Mouse (Mus musculus) thymus, postnatal 4 days (tissue): ENCODE results near the gene Mllt6.
"Not testable (repeated sequence)": the region's sequence is repeated elsewhere in the genome, so short reads cannot be mapped to it uniquely, and the experiment has no call there.

Source experiments
- DNase-seq: peaks from one replicate; pipeline ENCODE4 v3.0.0; 2021

Mllt6 gene

DNA sequence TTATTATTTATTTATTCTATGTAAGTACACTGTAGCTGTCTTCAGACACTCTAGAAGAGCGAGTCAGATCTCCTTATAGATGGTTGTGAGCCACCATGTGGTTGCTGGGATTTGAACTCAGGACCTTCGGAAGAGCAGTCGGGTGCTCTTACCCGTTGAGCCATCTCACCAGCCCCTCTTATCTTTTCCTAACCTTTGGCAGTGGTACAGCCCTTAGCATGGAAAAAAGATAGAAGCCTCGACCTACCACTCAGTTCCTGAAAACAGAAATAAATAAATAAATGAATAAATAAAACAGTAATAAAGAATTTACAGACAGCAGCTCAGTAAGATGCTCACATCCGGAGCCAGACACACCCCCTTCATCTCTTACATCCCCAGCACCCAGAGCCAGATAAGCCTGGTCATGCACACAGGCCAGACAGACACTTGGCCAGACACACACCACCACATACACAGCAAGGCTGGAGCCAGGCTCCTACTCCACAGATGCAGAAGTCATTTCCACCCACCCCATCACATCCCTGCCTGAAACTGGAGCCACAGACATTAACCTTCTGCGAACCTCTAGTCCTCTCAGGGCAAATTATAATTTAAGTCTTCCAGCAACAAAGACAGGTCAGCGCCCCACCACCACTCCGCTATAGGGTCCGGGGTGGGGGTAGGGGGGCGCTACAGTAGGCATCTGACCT lies 34.1 kb downstream of the Mllt6 start:
- DNase-seq = no peak

DNA sequence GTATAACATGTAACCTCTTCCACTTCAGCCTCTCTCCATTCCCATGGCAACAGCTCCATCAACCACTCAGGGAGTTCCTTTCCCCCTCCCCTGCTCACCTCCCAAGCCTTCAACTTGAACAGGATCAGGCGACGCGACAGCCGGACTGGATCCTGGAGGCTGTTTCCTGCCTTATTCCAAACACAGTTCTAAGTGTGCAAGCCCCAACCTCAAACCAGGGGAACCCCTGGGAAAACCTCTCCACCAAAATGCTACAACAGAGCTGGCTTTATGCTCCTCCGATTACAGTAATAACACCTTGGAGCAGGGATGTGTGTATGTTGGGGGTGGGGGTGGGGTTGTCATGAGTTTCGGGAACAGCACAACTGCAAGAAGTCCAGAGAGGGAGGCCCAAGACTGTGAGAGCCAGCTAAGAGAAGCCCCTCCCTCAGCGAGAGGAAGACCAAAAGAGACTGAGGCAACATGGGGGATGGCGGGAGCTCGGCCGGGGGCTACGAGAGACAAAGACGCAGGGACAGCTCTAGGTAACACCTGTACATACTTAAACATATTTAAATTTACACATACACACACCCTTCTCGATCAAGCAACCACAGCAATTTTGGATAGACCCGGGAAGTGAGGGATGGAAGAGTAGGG lies 34.8 kb downstream of the Mllt6 start:
- DNase-seq = no peak

- peak; percentile 76 for DNase-seq
These were observed 35.8 kb downstream of the Mllt6 start for GRCm38 (mm10) chr11:97698741-97699611.

DNA sequence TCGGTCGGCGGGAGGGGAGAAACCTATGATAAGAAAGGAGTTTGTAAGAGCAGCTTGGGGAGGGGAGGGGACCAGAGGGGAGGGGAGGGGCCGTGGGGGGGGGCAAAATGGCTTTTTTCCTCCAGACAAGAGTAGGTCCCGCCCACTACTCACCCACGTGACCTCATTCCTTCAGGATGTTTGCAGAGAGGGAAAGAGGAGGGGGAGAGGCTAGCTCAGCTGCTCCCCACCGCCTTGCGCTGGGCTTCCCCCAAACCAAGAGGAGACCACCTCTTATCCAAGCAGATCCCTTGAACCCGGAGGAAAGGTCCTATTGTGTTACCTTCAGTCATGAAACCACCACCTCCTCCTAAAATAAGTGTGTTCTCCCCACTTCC lies 36.4 kb downstream of the Mllt6 start:
- DNase-seq = peak; percentile 51

GRCm38 (mm10) chr11:97700003-97700745 lies 37.0 kb downstream of the Mllt6 start, which contains the start of gene Pcgf2:
Pcgf2 (minus strand) TSS chr11:97700497.
- DNase-seq = peak; percentile 68

- no peak for DNase-seq
These were observed 37.7 kb downstream of the Mllt6 start for GRCm38 (mm10) chr11:97700746-97701580.

GRCm38 (mm10) chr11:97701581-97702392 lies 38.6 kb downstream of the Mllt6 start:
- no peak for DNase-seq

DNA sequence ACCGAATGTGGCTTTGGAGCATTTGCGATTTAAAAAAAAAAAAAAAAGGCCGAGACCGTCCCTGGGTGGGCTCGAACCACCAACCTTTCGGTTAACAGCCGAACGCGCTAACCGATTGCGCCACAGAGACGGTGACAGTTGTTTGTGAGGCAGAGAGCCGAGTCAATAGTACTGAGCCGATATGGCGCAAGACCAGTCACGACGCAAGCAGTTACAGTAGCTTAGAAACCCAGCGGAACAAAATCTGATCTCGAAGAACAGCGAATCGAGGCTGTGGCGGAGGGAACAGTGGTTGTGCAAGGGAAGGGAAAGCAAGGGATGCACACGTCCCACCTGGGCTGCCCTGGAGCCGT lies 39.2 kb downstream of the Mllt6 start:
- DNase-seq = peak; percentile 92

GRCm38 (mm10) chr11:97703039-97703826 lies 40.0 kb downstream of the Mllt6 start, which contains the start of gene Psmb3:
Psmb3 (plus strand) TSS chr11:97703399.
- peak; percentile 95 for DNase-seq

- not testable (repeated sequence) for DNase-seq
These were observed 46.9 kb downstream of the Mllt6 start for GRCm38 (mm10) chr11:97710067-97710466.

- peak; percentile 40 for DNase-seq
These were observed 48.1 kb downstream of the Mllt6 start for GRCm38 (mm10) chr11:97711200-97711900.

DNA sequence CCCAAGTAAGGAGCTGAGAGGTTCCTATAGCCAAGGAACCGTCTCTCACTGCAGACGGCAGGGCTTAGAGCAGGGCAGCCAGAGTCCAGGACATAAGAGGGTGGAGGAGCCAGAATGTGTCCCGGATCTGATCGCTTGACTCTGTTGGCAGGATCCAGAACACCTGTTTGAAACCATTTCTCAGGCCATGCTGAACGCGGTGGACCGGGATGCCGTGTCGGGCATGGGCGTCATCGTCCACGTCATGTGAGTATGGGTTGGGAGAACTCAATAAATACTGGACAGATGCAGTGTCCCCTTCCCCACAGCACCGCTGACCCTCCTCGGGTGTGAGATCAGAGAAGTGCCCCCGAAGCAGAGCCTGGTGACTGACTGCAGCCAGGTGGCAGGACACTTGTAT lies 49.1 kb downstream of the Mllt6 start:
- no peak for DNase-seq

GRCm38 (mm10) chr11:97713896-97714295 lies 50.7 kb downstream of the Mllt6 start:
- no peak for DNase-seq

DNA sequence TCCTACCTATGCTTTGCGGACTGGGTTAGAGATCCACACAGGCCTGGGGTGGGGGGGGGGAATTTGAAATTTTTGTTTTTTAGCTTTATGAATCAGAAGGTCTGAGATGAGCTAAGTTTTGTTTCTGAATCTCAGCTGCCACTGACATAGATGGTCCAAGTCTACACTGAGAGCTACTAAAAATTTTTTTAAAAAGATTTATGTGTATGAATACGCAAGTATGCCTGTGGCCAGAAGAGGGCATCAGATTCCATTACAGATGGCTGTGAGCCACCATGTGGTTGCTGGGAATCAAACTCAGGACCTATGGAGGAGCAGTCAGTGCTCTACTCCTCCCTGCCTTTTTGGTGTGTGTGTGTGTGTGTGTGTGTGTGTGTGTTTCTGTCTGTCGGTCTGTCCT lies 51.1 kb downstream of the Mllt6 start:
- no peak for DNase-seq

DNA sequence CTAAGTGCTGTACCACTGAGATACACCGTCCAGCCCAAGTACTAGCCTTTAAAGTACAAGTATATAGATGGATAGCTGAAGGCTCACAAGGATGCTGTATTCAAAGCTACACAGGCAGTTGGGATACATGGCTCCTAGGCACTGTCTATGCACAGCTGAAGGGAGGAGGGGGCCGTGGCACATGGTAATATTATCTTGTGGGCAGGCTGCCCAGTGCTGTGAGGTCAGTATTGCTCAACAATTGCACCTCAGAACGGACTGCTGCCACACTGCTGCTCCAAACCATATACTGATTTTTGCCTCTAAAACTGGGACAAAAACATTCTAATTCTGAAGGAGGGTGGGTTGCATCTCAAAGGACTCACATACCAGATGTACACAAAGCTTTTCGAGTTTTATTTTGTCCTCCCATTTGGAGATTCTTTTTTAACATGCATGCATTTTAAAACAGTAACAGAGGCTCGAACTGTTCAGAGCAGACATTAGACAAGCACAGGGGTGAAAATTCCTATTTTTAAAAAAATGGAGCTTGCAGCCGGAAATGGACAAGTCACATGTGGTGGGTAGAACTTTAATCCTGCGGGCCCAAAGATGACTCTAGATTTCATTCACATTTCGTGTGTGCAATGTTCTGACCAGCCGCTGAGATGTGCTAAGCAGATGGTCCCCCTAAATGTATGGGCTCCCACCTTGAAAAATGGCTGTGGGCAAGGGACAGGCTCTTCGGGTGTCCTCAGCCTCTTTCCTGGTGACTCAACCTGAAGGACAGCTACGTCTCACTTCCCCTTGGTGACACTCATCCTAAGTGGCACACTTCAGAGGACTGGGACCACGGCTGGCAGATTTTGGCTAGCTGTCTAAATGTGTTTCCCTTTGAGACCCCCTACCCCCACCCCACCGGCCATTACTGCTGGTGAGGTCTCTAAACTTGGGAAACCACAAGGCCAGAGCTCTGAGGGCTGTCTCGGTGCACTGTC lies 51.9 kb downstream of the Mllt6 start:
- no peak for DNase-seq

GRCm38 (mm10) chr11:97716021-97716420 lies 52.8 kb downstream of the Mllt6 start:
- DNase-seq = no peak

DNA sequence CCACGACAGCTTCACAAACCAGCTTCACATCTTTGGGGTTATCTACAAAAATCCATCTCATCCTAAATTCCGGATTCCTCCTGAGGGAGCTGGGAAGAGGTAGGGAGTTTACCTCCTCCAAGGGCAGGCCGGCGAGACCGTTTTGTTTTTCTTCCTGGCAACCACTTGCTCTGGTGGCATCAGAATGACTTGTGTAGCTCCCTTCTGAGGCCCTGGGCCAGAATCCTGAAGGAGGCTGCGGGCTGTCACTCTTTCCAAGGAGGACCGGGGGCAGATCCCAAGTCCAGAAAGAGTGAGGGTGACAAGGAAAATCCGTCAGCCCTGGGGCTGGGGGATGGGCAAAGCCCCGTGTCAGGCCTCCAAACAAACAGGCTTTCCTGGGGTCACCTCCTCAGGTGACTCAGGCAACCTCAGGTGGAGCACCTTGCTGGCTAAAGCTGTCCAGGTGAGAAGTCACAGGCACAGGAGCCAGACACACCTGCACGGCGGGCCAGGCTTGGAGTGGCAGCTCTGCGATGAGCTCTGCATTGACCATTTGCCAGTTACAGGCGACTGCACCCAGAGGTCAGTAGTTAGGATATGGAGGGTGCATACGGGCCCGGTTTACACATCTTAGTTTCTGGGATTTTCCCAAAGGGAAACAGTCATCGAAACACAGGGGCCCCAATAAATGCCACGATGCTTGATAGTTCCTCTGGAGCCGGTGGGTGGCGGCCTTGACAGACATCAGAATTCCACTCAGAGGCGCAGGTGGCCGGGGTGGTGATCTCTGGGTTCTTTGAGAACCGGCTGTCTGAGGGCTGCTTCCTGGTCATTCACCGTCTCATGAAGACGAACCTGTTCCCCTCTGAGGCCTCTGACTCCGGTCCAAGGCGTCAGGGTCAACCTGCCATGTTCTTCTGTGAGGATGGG lies 54.4 kb downstream of the Mllt6 start:
- DNase-seq = no peak
